Mouse (Mus musculus) G1E (cell line): ENCODE measurements at regions not wholly inside any gene's neighbourhood (a gene's known extent, or its start where the extent isn't known, plus 50 kb on each side); places are given as distances from the start of the nearest gene placed in this dataset.

Experiments used
- ATAC-seq: 2 replicates; pipeline ENCODE4 v1.8.0; 2016; ENCODE audit warnings: mild to moderate bottlenecking; ENCODE audit not compliant: insufficient number of reproducible peaks, poor library complexity, low FRiP score, severe bottlenecking; ENCODE audit errors: extremely low read depth
- DNase-seq: peaks from one replicate; pipeline ENCODE4 v3.0.0; 2012; ENCODE audit warnings: low spot score
- H3K27me3 ChIP-seq: 2 replicates; pipeline ENCODE4 v1.6.1; 2012; ENCODE audit warnings: mild to moderate bottlenecking, low read length, inconsistent platforms; ENCODE audit not compliant: insufficient read depth
- H3K36me3 ChIP-seq: replicated peaks from 2 replicates; pipeline ENCODE3; 2012; ENCODE audit warnings: mild to moderate bottlenecking, inconsistent platforms
- H3K4me1 ChIP-seq: 2 replicates; pipeline ENCODE4 v1.6.1; 2012; ENCODE audit warnings: low read depth, low read length, inconsistent platforms, mixed read lengths; ENCODE audit not compliant: insufficient read depth
- H3K4me3 ChIP-seq: 2 replicates; pipeline ENCODE4 v1.5.1; 2012; ENCODE audit warnings: low read depth, mild to moderate bottlenecking, inconsistent platforms, low read length, moderate library complexity, mixed read lengths
- H3K9me3 ChIP-seq: replicated peaks from 2 replicates; pipeline ENCODE4 v1.6.1; 2012; ENCODE audit warnings: inconsistent platforms
- CTCF ChIP-seq: IDR thresholded peaks from 2 replicates; pipeline ENCODE4 v1.5.1; 2012; ENCODE audit warnings: low read depth, low read length, inconsistent platforms, mixed read lengths
- GATA1 ChIP-seq: IDR thresholded peaks from 2 replicates; pipeline ENCODE4 v1.6.1; 2012; ENCODE audit warnings: borderline replicate concordance, low read length, inconsistent platforms, mixed read lengths
- GATA2 ChIP-seq: IDR thresholded peaks from 2 replicates; pipeline ENCODE4 v1.6.1; 2012; ENCODE audit warnings: low read depth, low read length, inconsistent platforms, borderline replicate concordance
- POLR2AphosphoS5 ChIP-seq: IDR thresholded peaks from 2 replicates; pipeline ENCODE4 v1.6.1; 2012; ENCODE audit warnings: low read depth, low read length, inconsistent platforms; ENCODE audit not compliant: insufficient replicate concordance
- TAL1 ChIP-seq: conservative IDR thresholded peaks from 2 replicates; pipeline ENCODE4 v1.6.1; 2012; ENCODE audit warnings: low read depth, low read length, inconsistent platforms, mixed read lengths

DNA sequence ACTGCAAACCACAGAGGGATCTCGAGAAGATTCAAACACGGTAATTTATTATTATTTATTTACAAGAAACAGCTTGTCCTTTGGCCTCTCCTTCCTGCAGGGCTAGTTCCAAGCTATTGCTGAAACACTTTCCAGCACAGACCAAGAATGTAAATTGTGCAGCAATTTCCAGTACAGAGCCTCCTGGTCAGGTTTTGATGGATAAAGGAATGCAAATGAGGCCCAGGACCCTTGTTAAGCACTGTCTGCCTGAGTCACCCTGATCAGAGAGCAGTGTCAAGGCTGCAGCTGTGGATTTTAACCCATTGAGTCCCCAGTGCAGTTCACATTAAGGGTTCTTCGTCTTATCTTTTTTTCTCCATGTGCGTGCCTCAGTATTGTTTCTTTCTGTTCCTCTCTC lies 142.3 kb upstream of the Zkscan2 start:
- ATAC-seq (no peak), DNase-seq (no peak)
- no peaks in the 10 kb centered on the region for H3K27me3 ChIP-seq
- TF ChIP-seq GATA1: no peak
- TF ChIP-seq TAL1: no peak
- no peak for TF ChIP-seq CTCF
- H3K4me1 ChIP-seq: no peaks in the 10 kb centered on the region
- H3K4me3 ChIP-seq: no peak overlapping the region
- H3K36me3 ChIP-seq: no peaks in the 10 kb centered on the region
- peaks cover 15% of the 10 kb centered on the region for H3K9me3 ChIP-seq

DNA sequence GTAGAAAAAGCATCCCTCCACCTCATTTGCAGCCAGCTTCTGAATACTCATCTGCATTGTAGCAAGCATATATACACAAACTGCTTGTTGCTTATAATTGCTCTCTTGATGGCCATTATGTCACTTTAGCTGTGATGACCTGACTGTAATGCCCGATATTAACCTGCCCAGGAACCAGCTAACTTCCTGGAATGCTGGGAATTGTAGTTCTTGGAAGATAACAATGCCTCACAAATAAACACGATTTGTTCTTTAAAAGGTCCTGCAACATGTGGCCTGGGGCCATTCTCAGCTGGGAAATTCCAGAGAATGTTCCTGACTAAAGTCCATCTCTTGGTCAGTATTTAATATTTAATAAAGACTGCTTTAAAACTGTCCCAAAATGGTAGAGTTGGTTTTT lies 143.2 kb upstream of the Zkscan2 start:
- no peak overlapping the region for H3K4me3 ChIP-seq
- ATAC-seq (no peak), DNase-seq (no peak)
- no peak for TF ChIP-seq POLR2AphosphoS5
- TF ChIP-seq GATA1: no peak
- TF ChIP-seq GATA2: no peak
- no peak for TF ChIP-seq TAL1
- no peak for TF ChIP-seq CTCF
- no peaks in the 10 kb centered on the region for H3K27me3 ChIP-seq
- H3K9me3 ChIP-seq: peaks cover 15% of the 10 kb centered on the region
- no peaks in the 10 kb centered on the region for H3K4me1 ChIP-seq
- no peaks in the 10 kb centered on the region for H3K36me3 ChIP-seq

DNA sequence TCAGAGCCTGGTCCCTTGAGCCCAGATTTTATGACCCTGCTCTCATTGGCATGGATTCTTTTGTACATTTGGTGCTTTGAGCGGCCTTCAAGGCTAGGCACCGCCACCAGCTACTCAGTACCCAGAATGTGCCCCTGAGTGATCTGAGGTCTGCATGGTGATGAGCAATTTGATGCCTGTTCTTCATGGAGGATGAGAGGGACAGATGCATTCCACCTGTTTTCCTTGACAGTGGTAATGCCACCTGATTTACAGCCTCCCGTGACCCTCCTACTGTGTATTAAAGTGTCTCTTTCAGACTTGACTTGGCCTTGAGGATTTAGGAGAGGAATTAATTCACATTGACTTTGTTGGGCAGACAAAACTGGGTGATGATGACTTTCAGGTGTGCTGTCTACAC lies 145.3 kb upstream of the Zkscan2 start:
- Histone ChIP-seq H3K27me3 (no peaks in the 10 kb centered on the region), H3K4me3 (no peak overlapping the region), H3K9me3 (peaks cover 10% of the 10 kb centered on the region; the same call in 1 of the 2 replicates), H3K36me3 (no peaks in the 10 kb centered on the region), H3K4me1 (no peaks in the 10 kb centered on the region)
- no peak for ATAC-seq
- DNase-seq: no peak
- TF ChIP-seq GATA2: no peak
- TF ChIP-seq POLR2AphosphoS5: no peak
- no peak for TF ChIP-seq GATA1
- no peak for TF ChIP-seq TAL1
- TF ChIP-seq CTCF: no peak

DNA sequence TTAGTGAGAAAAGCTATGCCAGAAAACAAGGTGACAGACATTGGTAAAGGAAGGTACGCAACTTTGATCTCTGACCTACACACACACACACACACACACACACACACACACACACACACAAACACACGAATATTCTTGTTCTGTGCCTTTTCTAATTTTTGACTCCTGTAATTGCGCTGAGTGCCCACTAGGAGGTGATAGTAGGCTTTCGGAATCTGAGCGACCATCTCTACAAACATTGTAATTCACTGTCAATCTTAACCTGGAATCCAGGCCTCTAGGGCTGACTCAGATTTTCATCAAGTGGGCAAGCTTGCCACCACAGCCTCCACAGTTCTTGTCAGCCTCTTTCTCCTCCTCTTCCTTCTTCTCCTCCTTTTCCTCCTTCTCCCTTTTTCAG lies 165.2 kb upstream of the Zkscan2 start:
- DNase-seq (no peak), ATAC-seq (no peak)
- Histone ChIP-seq H3K4me1 (no peaks in the 10 kb centered on the region), H3K27me3 (no peaks in the 10 kb centered on the region), H3K4me3 (no peak overlapping the region), H3K9me3 (no peaks in the 10 kb centered on the region), H3K36me3 (no peaks in the 10 kb centered on the region)
- TF ChIP-seq CTCF (no peak), POLR2AphosphoS5 (no peak), GATA2 (no peak), GATA1 (no peak), TAL1 (no peak)

DNA sequence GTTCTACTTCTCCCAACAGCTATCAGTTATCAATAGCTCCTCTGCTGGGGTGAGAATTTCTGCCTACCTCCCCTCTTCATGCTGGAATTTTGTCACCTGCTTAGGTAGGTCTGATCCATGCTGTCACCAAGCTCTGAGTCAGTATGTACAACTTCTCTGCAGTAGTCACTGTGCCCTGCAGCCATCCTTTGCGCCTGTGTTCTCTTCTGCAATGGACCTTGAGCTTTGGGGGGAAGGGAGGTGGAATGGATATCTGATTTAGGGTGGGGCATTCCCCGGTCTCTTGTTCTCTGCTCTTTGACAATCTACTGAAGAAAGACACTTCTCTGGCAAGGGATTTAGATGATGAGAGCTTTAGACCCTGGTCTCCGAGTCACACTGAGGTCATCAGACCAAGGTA lies 184.5 kb upstream of the Zkscan2 start:
- no peaks in the 10 kb centered on the region for H3K36me3 ChIP-seq
- peaks cover 17% of the 10 kb centered on the region for H3K9me3 ChIP-seq
- TF ChIP-seq POLR2AphosphoS5: no peak
- no peak for TF ChIP-seq GATA1
- no peak for TF ChIP-seq TAL1
- TF ChIP-seq CTCF: no peak
- H3K4me3 ChIP-seq: no peak overlapping the region
- no peak for DNase-seq
- H3K27me3 ChIP-seq: no peaks in the 10 kb centered on the region
- H3K4me1 ChIP-seq: no peaks in the 10 kb centered on the region
- no peak for ATAC-seq

DNA sequence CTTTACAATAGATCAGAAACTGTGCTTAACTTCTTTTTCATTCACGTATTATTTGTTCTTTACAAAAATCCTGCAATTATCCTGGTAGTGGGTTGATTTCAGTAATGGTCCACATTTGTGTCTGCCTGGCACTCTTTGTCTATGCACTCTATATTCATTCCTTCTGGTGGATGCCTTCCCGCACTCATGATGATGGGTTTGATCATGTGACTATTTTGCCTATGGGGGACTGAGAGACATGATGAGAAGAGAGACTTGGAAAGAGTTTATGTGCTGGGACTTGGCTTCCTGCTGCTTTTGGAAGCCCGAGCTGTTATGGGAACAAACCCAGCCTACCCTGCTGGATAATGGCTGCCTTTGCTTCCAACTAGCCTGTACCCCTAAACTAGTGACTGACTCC lies 186.3 kb upstream of the Zkscan2 start:
- H3K27me3 ChIP-seq: no peaks in the 10 kb centered on the region
- DNase-seq (no peak), ATAC-seq (no peak)
- no peak overlapping the region for H3K4me3 ChIP-seq
- H3K9me3 ChIP-seq: peaks cover 16% of the 10 kb centered on the region
- TF ChIP-seq CTCF: no peak
- TF ChIP-seq GATA2: no peak
- no peak for TF ChIP-seq GATA1
- no peaks in the 10 kb centered on the region for H3K36me3 ChIP-seq
- no peaks in the 10 kb centered on the region for H3K4me1 ChIP-seq

DNA sequence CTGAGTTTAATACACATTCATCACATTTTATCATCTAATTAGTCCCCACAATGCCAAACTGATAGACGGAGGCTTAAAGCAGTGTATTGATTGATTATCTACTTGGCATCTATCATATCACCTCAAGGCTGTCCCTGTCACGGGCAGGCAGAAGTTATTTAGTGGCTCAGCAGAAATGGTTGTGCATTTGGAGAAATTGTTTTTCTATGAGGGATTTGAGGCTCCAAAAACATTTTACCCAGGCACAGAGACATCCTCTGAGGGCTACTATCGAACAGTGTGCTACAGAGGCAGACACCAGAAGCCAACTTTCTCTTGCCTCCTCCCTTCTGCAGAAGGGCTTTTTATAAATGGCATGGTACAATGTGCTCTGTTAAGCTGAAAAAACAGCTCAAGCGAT lies 230.8 kb upstream of the Zkscan2 start:
- no peak for DNase-seq
- TF ChIP-seq CTCF (no peak), GATA1 (no peak), TAL1 (no peak), POLR2AphosphoS5 (no peak), GATA2 (no peak)
- no peak overlapping the region for H3K4me3 ChIP-seq
- H3K9me3 ChIP-seq: peaks cover 27% of the 10 kb centered on the region
- H3K27me3 ChIP-seq: no peaks in the 10 kb centered on the region
- no peaks in the 10 kb centered on the region for H3K36me3 ChIP-seq
- no peak for ATAC-seq
- H3K4me1 ChIP-seq: no peaks in the 10 kb centered on the region
